Mouse (Mus musculus) intestine, embryonic 16.5 days (tissue): ENCODE measurements around the gene Cwc27. TPM values are rescaled to one million over a fixed set of nuclear protein-coding genes. Genes with fewer than 3 reads are reported as not detected.

Experiments used
- ATAC-seq: fragments of 200-750 bp; cut with Nextera tagmentation; 2 replicates; pipeline ENCODE4 v1.8.0; 2017; ENCODE audit warnings: moderate TSS enrichment, moderate library complexity
- H3K27ac ChIP-seq: fragments of 300-500 bp; sonication (generic); 2 replicates; pipeline ENCODE4 v1.5.1; 2014; ENCODE audit warnings: mild to moderate bottlenecking, low read length
- H3K27me3 ChIP-seq: fragments of 300-500 bp; sonication (generic); replicated peaks from 2 replicates; pipeline ENCODE4 v1.6.1; 2014; ENCODE audit warnings: low read length, control low read depth, mixed read lengths; ENCODE audit not compliant: control insufficient read depth, insufficient read depth
- H3K36me3 ChIP-seq: fragments of 300-500 bp; sonication (generic); 2 replicates; pipeline ENCODE4 v1.6.1; 2014; ENCODE audit warnings: low read length, control low read depth; ENCODE audit not compliant: control insufficient read depth, insufficient read depth
- H3K4me1 ChIP-seq: fragments of 300-500 bp; sonication (generic); 2 replicates; pipeline ENCODE4 v1.6.1; 2014; ENCODE audit warnings: low read length, control low read depth, mixed read lengths; ENCODE audit not compliant: control insufficient read depth, insufficient read depth
- H3K4me2 ChIP-seq: fragments of 300-500 bp; sonication (generic); 2 replicates; pipeline ENCODE4 v1.6.1; 2014; ENCODE audit warnings: low read depth, low read length, control low read depth
- H3K4me3 ChIP-seq: fragments of 300-500 bp; sonication (generic); 2 replicates; pipeline ENCODE4 v1.5.1; 2014; ENCODE audit warnings: mild to moderate bottlenecking, low read length
- H3K9ac ChIP-seq: fragments of 300-500 bp; sonication (generic); 2 replicates; pipeline ENCODE4 v1.6.1; 2014; ENCODE audit warnings: low read depth, low read length
- H3K9me3 ChIP-seq: fragments of 300-500 bp; sonication (generic); 2 replicates; pipeline ENCODE4 v1.6.1; 2016; ENCODE audit warnings: low read length, control low read depth; ENCODE audit not compliant: control insufficient read depth
- WGBS: fragments of 180-500 bp; shearing (Covaris S2); extraction: QIAGEN DNeasy Blood & Tissue Kit; methylation state at CpG from one replicate; pipeline ENCODE4 v1.1.7; 2014; 5-methylcytosine and 5-hydroxymethylcytosine counted together
- polyA plus RNA-seq: library from polyadenylated mRNA; unstranded; fragments of >200 nt; fragmentation: Nextera tagmentation; extraction: Ambion mirVana; gene quantifications from 2 replicates; pipeline ENCODE4 v1.2.1, GENCODE M21; 2015

Cwc27 gene
- polyA plus RNA-seq: 23.5 and 26.0 TPM in 2 replicates

DNA sequence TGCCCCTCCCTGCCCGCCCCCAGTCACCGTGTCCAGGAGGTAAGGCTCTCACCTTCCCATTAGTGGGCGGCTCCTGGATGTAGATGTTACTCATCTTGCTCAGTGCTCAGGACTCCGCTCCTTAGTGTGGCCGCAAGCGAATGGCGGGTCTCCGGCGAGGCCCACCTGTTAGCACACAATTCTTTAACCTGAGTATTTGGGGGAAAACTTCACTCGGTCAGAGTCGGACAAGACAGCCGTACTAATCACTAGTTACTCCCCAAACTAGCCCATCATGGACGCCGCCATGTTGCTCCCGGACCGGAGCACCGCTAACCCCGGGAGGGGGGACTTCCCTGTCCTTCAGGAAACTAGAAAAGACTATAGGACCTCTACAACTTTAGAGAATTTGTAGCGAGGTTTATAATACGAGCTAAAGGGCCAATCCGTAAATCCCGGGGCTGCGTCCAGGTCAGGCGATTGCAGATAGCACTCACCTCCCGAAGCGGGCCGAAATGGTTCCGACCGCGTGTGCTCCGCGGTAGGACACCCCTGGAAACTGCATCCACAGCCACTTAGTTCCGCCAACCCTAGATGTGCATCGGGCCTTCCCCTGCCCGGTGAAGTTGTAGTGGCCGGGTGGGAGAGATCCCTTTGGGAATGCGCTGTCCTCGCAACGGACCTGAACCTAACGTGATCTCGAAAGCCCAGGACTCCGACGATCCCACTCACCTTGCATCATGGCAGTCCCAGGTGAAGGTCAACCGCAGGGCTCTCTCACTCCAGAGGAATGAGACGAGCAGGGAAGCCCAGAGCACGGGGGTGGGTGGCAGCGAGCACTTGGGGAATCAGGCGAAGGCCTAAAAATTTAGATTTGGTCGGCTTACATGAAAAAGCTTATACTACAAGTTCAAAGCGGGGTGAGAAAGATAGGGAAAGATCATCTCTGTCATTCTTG lies at the start of gene Cwc27:
TSS of gene Cwc27 (minus strand) at position 508 of the 937 bp plus-strand sequence.
- H3K36me3 ChIP-seq: no peaks in the 10 kb centered on the region
- no peaks in the 10 kb centered on the region for H3K9me3 ChIP-seq
- H3K4me3 ChIP-seq: peak within 1 kb of the TSS; percentile 64
- peak; percentile 94 for ATAC-seq
- whole genome bisulfite sequencing: under 1% methylated on average over 50 of the region's 50 CpGs
- peaks cover 14% of the 10 kb centered on the region for H3K4me1 ChIP-seq
- no peaks in the 10 kb centered on the region for H3K27me3 ChIP-seq
- peak within 1 kb of the TSS; percentile 64 for H3K4me2 ChIP-seq
- peak within 1 kb of the TSS; percentile 95 for H3K9ac ChIP-seq
- H3K27ac ChIP-seq: peak within 1 kb of the TSS; percentile 75

DNA sequence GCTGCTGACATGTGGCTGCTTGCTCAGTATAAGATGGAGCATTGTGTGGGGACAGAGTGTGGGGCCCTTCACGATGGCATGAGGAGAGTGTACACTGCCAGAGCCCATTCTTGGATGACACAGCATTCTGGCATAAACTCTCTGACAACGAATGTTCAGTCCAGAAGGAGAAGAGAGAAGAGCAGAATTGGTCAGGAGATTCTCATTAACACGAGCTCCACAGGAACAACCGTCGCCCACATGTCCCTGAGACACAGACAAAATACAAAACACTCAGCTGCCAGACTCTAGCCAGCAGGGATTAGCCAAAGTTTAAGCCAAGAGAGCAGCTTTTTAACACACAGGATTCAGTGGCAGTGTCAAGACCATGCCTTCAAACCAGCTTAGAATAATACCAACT lies 49.8 kb upstream of the Cwc27 start:
- H3K27me3 ChIP-seq: peaks cover 2% of the 10 kb centered on the region; the same call in 1 of the 2 replicates
- H3K4me2 ChIP-seq: no peak overlapping the region

DNA sequence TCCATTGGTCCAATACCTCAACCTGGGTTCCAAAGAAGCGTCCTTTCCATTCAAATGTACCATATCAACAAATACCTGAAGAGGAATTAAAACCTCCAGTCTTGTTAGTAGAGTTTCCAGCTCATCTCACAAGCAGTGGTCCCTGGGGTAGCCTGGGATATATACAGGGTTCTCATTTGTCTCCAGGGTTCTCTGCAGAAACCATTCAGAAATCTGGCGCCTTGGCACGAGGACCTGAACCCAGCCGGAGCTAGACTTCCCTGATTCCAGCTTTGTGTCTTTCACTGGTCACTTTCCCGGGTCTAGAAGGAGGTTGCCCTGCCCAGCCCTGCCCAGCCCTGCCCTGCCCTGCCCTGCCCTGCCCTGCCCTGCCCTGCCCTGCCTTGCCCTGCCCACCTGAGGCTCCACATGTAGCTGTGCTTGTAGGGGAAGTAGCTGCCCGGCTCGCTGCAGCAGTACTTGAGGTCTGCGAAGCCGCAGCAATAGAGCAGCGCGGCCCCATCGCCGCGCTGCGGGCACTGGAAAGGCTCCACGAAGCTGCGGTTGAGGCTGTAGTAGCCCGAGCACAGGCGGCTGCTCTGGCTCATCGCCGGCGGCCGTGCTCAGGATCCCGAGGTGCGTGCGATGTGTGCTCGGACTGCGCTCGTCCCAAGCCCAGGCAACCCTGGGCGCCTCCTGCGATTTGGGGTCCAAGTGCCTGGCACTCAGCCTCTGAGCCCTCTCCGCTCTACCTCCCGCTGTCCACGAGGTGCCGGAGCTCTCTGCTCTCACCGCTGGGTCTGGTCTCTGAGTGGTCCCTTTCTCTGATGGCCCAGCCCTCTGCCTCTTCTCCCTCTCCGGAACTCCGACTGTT lies 46.4 kb upstream of the Cwc27 start, which contains the start of gene Shisal2b:
TSS of gene Shisal2b (minus strand) at position 767 of the 853 bp plus-strand sequence.
- WGBS: 4% methylated on average over 38 of the region's 38 CpGs
- H3K4me1 ChIP-seq: no peaks in the 10 kb centered on the region
- peak within 1 kb of the TSS; percentile 99 for H3K4me2 ChIP-seq
- peak; percentile 98 for ATAC-seq
- H3K27ac ChIP-seq: no peak within 1 kb of the TSS
- peaks cover 2% of the 10 kb centered on the region; the same call in 1 of the 2 replicates for H3K27me3 ChIP-seq
- no peaks in the 10 kb centered on the region for H3K9me3 ChIP-seq
- H3K4me3 ChIP-seq: peak within 1 kb of the TSS; percentile 58
- no peaks in the 10 kb centered on the region for H3K36me3 ChIP-seq
- H3K9ac ChIP-seq: peak within 1 kb of the TSS; percentile 69

More for the DNA sequence above, 49.8 kb upstream of the Cwc27 start:
- Histone ChIP-seq H3K9me3 (no peaks in the 10 kb centered on the region), H3K36me3 (no peaks in the 10 kb centered on the region), H3K9ac (no peak overlapping the region), H3K4me3 (no peak overlapping the region), H3K27ac (no peak overlapping the region), H3K4me1 (no peaks in the 10 kb centered on the region)
- WGBS: 86% methylated on average over 5 of the region's 5 CpGs
- ATAC-seq: no peak

DNA sequence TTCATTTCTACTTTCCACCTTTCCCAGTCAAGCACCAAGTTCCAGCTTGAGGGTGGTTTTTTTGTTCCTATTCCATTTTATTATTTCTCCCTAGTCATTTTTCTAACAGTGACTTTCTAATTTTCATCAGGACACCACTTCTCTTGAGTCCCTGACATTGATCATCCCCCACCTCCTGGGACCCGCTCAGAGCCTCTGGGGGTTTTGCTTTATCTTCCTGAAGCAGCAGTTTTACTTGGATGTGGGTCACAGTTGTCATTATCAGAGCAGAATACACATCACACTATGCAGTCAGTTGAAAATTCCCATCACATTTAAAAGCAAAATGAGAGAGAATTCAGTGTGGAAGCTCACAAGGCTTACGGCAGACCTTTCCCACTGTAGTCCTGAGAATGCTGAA lies 36.7 kb upstream of the Cwc27 start:
- ATAC-seq: no peak
- 74% methylated on average over 2 of the region's 2 CpGs for WGBS

DNA sequence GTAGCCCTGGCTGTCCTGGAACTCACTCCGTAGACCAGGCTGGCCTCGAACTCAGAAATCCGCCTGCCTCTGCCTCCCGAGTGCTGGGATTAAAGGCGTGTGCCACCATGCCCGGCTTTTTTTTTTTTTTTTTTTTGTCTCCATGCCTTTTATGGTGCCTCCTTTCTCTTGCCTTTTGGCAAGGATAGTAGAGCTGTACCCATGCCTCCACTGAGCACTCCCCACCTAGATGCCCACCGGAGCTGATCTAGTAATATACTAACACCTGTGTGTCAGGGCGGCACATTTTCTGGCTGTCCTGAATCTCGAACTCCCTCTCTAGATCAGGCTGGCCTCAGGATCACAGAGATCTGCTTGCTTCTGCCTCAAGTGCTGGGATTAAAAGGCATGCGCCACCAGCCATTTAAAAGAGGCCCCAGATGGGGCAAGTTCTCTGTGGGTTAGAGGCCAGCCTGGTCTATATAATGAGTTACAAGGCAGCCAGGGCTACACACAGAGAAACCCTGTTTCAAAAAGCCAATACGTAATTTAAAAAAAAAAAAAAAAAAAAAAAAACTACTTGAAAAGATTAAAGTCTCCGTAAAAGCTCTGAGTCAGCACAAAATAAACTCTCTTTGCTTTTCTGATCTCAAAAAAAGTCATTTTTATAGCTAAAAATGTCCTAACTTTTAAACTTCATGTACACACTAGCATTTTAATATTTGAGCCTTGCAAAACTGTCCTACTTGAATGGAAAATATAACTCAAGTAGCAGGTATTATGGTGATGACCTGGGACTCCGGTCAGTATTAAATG lies 26.6 kb upstream of the Cwc27 start:
- no peaks in the 10 kb centered on the region for H3K9me3 ChIP-seq
- H3K4me1 ChIP-seq: no peaks in the 10 kb centered on the region
- no peaks in the 10 kb centered on the region for H3K27me3 ChIP-seq
- H3K4me3 ChIP-seq: no peak overlapping the region
- no peak overlapping the region for H3K4me2 ChIP-seq
- H3K27ac ChIP-seq: no peak overlapping the region
- 88% methylated on average over 13 of the region's 13 CpGs for WGBS
- no peak overlapping the region for H3K9ac ChIP-seq
- 0 out of 2 replicates have a peak, but pooled peaks cover 3% of the 10 kb centered on the region for H3K36me3 ChIP-seq
- no peak for ATAC-seq

More for the DNA sequence above, 36.7 kb upstream of the Cwc27 start:
- Histone ChIP-seq H3K4me2 (no peak overlapping the region), H3K9me3 (no peaks in the 10 kb centered on the region), H3K36me3 (no peaks in the 10 kb centered on the region), H3K4me3 (no peak overlapping the region), H3K9ac (no peak overlapping the region), H3K4me1 (no peaks in the 10 kb centered on the region), H3K27ac (no peak overlapping the region), H3K27me3 (no peaks in the 10 kb centered on the region)

DNA sequence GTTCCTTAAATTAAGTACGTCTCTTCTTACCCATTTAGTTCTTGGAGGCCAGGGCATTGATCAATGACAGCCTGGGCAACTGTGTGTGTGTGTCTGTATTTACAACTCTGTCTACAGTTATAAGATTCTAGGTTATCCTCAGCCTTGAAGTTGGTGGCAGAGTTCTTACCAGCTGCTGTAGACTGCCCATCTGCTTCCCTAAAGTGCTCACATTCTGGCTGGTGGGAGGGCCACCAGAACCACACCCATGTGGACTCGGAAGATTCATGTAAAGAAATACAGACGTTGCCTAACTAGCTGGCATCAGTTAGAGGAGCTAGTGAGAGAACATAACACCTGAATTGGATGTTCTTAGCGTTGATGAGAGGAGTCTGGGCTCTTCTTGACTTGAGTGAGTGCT lies 25.0 kb upstream of the Cwc27 start:
- Histone ChIP-seq H3K36me3 (0 out of 2 replicates have a peak, but pooled peaks cover 7% of the 10 kb centered on the region), H3K4me3 (no peak overlapping the region), H3K9me3 (no peaks in the 10 kb centered on the region), H3K27me3 (no peaks in the 10 kb centered on the region), H3K9ac (no peak overlapping the region), H3K4me1 (no peaks in the 10 kb centered on the region), H3K4me2 (no peak overlapping the region), H3K27ac (no peak overlapping the region)
- 70% methylated on average over 4 of the region's 4 CpGs for WGBS
- no peak for ATAC-seq

DNA sequence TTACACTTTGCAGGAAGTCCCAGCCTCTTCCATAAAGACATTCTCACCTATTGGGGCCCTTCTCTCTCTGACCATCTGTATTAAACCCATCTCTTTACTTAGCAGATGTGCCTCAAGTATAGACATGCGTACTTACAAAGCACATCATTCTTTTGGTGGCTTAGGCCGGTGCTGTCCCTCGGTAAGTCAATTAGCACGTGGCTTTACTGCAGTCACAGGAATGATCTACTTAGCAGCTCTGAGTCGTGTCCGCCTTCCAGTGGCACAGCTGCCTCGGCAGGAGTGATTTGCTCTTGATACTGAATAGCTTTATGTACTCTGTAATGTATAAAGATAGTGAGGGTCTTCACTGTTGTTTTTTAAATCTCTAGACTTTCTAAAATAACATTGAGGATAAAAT lies 20.7 kb upstream of the Cwc27 start:
- no peak overlapping the region for H3K9ac ChIP-seq
- H3K36me3 ChIP-seq: 0 out of 2 replicates have a peak, but pooled peaks cover 15% of the 10 kb centered on the region
- WGBS: 66% methylated on average over 7 of the region's 7 CpGs
- H3K9me3 ChIP-seq: no peaks in the 10 kb centered on the region
- no peak overlapping the region for H3K4me2 ChIP-seq
- ATAC-seq: no peak
- no peaks in the 10 kb centered on the region for H3K4me1 ChIP-seq
- no peak overlapping the region for H3K4me3 ChIP-seq
- no peak overlapping the region for H3K27ac ChIP-seq
- no peaks in the 10 kb centered on the region for H3K27me3 ChIP-seq

DNA sequence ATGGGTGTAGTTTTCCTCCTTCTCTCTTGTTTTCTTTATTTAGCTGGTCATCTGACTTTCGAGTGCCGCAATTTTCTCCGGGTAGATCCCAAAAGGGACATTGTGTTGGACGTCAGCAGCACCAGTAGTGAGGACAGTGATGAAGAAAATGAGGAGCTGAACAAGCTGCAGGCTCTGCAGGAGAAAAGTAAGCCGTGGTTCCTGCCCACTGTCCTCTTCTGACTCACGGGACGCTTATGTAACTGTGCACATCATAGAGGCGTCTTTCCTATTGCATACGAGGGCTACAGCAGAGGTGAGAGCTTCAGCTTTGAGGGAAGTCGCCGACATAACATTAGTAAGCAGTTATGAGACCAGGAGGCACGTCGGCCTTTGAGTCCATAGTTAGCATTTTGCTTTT lies 15.9 kb upstream of the Cwc27 start:
- 94% methylated on average over 13 of the region's 13 CpGs for WGBS
- H3K27me3 ChIP-seq: no peaks in the 10 kb centered on the region
- no peak overlapping the region for H3K4me2 ChIP-seq
- H3K9me3 ChIP-seq: no peaks in the 10 kb centered on the region
- no peak overlapping the region for H3K27ac ChIP-seq
- no peak for ATAC-seq
- H3K36me3 ChIP-seq: peaks cover 20% of the 10 kb centered on the region
- H3K4me3 ChIP-seq: no peak overlapping the region
- no peaks in the 10 kb centered on the region for H3K4me1 ChIP-seq
- H3K9ac ChIP-seq: no peak overlapping the region
